Mouse (Mus musculus) liver, embryonic 16.5 days (tissue): Measurements from ENCODE around the gene BC004004. TPM values are rescaled to one million over a fixed set of nuclear protein-coding genes. Genes with fewer than 3 reads are reported as not detected.
A peak's percentile ranks its signal among the peaks of the same experiment; 100 is the strongest.
"Not testable (repeated sequence)": the region's sequence is repeated elsewhere in the genome, so short reads cannot be mapped to it uniquely, and the experiment has no call there.

Source experiments
- ATAC-seq: fragments of 200-750 bp; cut with Nextera tagmentation; 2 replicates; pipeline ENCODE4 v1.8.0; 2017; ENCODE audit warnings: low read depth, mild to moderate bottlenecking, moderate number of reproducible peaks, moderate library complexity
- H3K27ac ChIP-seq: fragments of 300-500 bp; sonication (generic); 2 replicates; pipeline ENCODE4 v1.5.1; 2014; ENCODE audit warnings: mild to moderate bottlenecking, low read length
- H3K27me3 ChIP-seq: fragments of 300-500 bp; sonication (generic); 2 replicates; pipeline ENCODE4 v1.6.1; 2014; ENCODE audit warnings: low read depth, low read length, mixed read lengths; ENCODE audit not compliant: control insufficient read depth, insufficient read depth
- H3K36me3 ChIP-seq: fragments of 300-500 bp; sonication (generic); 2 replicates; pipeline ENCODE4 v1.6.1; 2014; ENCODE audit warnings: mild to moderate bottlenecking; ENCODE audit not compliant: control insufficient read depth, insufficient read depth
- H3K4me1 ChIP-seq: fragments of 300-500 bp; sonication (generic); 2 replicates; pipeline ENCODE4 v1.6.1; 2014; ENCODE audit warnings: low read depth, low read length, mixed read lengths; ENCODE audit not compliant: control insufficient read depth
- H3K4me2 ChIP-seq: fragments of 300-500 bp; sonication (generic); 2 replicates; pipeline ENCODE4 v1.6.1; 2014; ENCODE audit warnings: low read depth, low read length, mixed read lengths
- H3K4me3 ChIP-seq: fragments of 300-500 bp; sonication (generic); 2 replicates; pipeline ENCODE4 v1.5.1; 2014; ENCODE audit warnings: low read depth, mild to moderate bottlenecking, low read length
- H3K9ac ChIP-seq: fragments of 300-500 bp; sonication (generic); 2 replicates; pipeline ENCODE4 v1.6.1; 2014; ENCODE audit warnings: low read depth, low read length
- H3K9me3 ChIP-seq: fragments of 300-500 bp; sonication (generic); replicated peaks from 2 replicates; pipeline ENCODE4 v1.6.1; 2016; ENCODE audit warnings: low read length; ENCODE audit not compliant: control insufficient read depth
- WGBS: fragments of 180-500 bp; shearing (Covaris S2); extraction: QIAGEN DNeasy Blood & Tissue Kit; methylation state at CpG from one replicate; pipeline ENCODE4 v1.1.7; 2014; ENCODE audit not compliant: insufficient replicate concordance; 5-methylcytosine and 5-hydroxymethylcytosine counted together
- polyA plus RNA-seq: library from polyadenylated mRNA; unstranded; fragments of >200 nt; fragmentation: Nextera tagmentation; extraction: Ambion mirVana; gene quantifications from 2 replicates; pipeline ENCODE4 v1.2.1, GENCODE M21; 2015

The BC004004 gene
- polyA plus RNA-seq, 1 experiment from 2014 or later: 90.5 TPM

DNA sequence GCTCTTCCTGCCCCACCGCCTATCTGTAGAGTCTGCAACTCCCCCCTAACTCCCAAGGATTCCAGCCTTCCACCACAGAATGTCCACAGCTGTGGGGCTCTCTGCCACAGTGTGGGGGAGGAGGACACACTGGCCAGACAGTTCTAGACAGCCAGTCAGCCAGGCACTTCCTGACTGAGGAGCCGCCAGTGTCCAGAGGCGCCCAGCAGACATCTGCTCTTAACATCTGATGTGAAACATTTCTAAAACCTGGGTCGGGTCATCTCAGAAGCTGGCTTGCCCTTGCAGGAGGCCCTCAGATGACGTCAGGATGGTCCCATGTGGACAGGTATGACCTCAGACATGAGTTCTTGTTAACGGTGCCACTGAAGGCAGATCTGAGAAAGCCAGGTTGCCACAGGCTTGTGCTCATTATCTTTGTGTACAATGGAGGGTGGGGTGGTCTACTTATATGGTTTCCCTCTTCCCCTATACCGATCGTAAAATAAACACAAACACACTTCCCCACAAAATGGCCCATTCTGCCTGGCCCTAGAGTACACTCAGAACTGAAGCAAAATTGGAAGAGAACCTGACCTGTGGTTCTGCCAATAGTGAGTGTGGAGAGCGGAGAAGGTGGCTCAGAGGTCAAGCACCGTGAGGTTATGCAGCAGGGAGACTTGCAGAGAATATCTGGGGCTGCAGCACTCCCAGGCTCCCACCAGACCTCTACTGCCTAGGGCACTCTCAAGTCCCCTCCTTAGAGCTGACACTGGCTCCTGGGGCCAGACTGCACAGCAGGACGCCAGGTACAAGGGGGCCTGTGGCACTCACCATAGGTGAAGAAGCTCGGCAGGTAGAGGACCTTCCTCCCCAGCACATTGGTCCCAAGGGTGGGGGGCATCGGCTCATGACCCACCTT is 73.7 kb downstream of the BC004004 start:
- Histone ChIP-seq H3K4me1 (peaks cover 31% of the 10 kb centered on the region), H3K9ac (no peak overlapping the region), H3K4me2 (no peak overlapping the region), H3K9me3 (no peaks in the 10 kb centered on the region), H3K36me3 (peaks cover 6% of the 10 kb centered on the region; the same call in 1 of the 2 replicates), H3K27ac (peak overlapping the region; percentile 55; the same call in 1 of the 2 replicates), H3K27me3 (no peaks in the 10 kb centered on the region), H3K4me3 (no peak overlapping the region)
- WGBS: 46% methylated on average over 13 of the region's 13 CpGs
- ATAC-seq: no peak

DNA sequence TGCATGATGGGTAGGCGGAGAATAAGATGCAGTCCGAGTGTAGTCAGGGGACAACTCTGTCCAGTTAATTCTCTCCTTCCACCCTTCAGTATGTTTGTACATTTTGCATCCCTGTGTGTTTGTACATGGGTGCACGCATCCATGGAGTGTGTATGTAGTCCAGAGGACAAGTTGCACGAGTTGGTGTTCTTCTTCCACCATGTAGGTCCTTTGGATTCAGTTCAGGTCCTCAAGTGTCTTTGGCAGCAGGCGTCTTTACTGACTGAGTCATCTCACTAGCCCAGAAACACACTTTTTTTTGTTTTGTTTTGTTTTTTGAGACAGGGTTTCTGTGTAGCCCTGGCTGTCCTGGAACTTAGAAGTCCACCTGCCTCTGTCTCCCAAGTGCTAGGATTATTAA is 74.7 kb downstream of the BC004004 start:
- H3K9ac ChIP-seq: no peak overlapping the region
- WGBS: 74% methylated on average over 5 of the region's 5 CpGs
- no peaks in the 10 kb centered on the region for H3K9me3 ChIP-seq
- no peak overlapping the region for H3K4me2 ChIP-seq
- H3K4me1 ChIP-seq: peaks cover 35% of the 10 kb centered on the region
- H3K36me3 ChIP-seq: peaks cover 3% of the 10 kb centered on the region; the same call in 1 of the 2 replicates
- H3K4me3 ChIP-seq: no peak overlapping the region
- no peak overlapping the region for H3K27ac ChIP-seq
- no peaks in the 10 kb centered on the region for H3K27me3 ChIP-seq
- no peak for ATAC-seq

DNA sequence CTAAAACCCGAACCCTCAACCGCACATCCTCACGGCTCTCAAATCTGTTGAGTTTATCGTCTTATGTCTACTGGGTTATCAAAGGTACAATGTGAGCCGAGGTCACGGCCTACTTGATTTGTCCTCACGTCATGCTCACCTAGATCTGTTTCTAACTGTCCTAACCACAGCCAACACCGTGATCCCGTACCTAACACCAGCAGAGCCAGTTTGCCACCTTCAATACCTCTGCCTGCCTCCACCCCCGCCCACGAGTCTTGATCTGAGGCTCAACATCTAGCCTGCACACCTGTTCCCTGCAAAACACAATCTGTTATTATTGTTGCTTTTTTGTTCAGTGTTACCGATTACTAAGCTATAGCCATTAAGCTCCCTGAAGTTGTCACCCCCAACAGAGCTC is 76.7 kb downstream of the BC004004 start:
- WGBS: 81% methylated on average over 12 of the region's 12 CpGs

DNA sequence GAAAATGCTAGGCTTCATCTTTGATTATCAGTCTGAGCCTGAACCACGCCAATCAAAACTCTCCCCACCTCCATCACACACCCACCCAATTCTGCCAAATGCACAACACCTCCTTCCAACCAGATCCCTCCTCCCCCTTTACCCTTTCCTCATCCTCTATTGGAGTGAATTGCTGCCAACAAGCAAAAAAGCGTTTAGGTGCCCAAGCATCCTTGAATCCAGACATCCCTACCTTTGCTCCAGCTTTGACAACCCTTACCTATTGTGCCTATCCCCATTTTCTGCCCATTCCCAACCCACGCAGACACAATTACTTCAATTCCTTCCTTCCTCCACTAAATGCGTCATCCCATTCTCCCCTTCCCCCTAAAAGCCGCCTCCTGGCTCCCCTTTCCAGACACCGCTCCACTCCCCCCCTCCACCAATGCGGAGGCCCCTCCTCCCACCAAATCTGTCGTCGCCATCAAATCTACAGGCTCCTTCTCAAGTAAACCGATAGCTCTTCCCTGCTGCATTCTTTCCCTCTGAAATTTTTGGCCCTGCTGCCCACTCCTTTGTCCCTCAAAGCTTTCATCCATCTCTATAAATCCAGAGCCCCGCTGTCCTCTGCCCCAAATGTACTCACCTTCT is 78.0 kb downstream of the BC004004 start:
- Histone ChIP-seq H3K27me3 (no peaks in the 10 kb centered on the region), H3K9me3 (no peaks in the 10 kb centered on the region), H3K9ac (peak overlapping the region; percentile 84), H3K4me1 (peaks cover 33% of the 10 kb centered on the region), H3K4me2 (peak overlapping the region; percentile 84), H3K4me3 (peak overlapping the region; percentile 92), H3K36me3 (no peaks in the 10 kb centered on the region), H3K27ac (peak overlapping the region; percentile 80; the same call in 1 of the 2 replicates)
- WGBS: 9% methylated on average over 11 of the region's 11 CpGs
- no peak for ATAC-seq

More for the DNA sequence above, 76.7 kb downstream of the BC004004 start:
- no peaks in the 10 kb centered on the region for H3K9me3 ChIP-seq
- H3K9ac ChIP-seq: no peak overlapping the region
- no peak for ATAC-seq
- no peak overlapping the region for H3K4me3 ChIP-seq
- no peaks in the 10 kb centered on the region for H3K36me3 ChIP-seq
- no peaks in the 10 kb centered on the region for H3K27me3 ChIP-seq
- no peak overlapping the region for H3K27ac ChIP-seq
- H3K4me2 ChIP-seq: no peak overlapping the region
- peaks cover 35% of the 10 kb centered on the region for H3K4me1 ChIP-seq

DNA sequence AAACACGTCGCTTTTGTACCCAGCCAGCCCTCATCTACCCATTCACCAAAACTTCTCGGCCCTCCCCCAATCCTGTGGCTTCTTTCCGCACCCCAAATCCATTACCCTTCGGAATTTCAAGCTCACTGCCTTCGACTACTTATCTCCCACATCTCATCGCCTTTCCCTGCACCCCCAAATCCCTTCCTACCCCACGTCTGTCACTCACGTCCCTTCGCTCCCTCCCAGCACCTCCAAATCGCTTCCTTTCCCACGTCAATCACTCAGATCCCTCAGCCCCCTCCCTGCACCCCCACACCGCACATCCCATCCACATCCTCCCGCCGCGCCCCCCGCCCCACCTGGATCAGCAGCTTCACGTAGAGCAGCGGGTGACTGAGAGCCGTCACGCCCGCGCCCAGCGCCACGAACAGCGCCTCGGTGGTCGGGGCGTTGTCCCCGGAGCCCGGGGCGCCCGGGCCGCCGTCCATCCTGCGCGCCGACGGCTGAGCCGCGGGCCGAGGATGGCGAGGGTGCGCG is 78.6 kb downstream of the BC004004 start:
- Histone ChIP-seq H3K4me2 (peak overlapping the region; percentile 84), H3K36me3 (no peaks in the 10 kb centered on the region), H3K27me3 (no peaks in the 10 kb centered on the region), H3K9ac (peak overlapping the region; percentile 84), H3K4me1 (peaks cover 27% of the 10 kb centered on the region), H3K9me3 (no peaks in the 10 kb centered on the region), H3K4me3 (peak overlapping the region; percentile 92), H3K27ac (peak overlapping the region; percentile 80)
- no peak for ATAC-seq
- WGBS: under 1% methylated on average over 45 of the region's 45 CpGs

- peak; percentile 97 for ATAC-seq
- peaks cover 22% of the 10 kb centered on the region for H3K4me1 ChIP-seq
- 1% methylated on average over 51 of the region's 53 CpGs for WGBS
- H3K4me3 ChIP-seq: peak within 1 kb of the TSS; percentile 92
- no peaks in the 10 kb centered on the region for H3K9me3 ChIP-seq
- H3K27ac ChIP-seq: peak within 1 kb of the TSS; percentile 86
- H3K36me3 ChIP-seq: no peaks in the 10 kb centered on the region
- H3K27me3 ChIP-seq: no peaks in the 10 kb centered on the region
- H3K4me2 ChIP-seq: peak within 1 kb of the TSS; percentile 84
- peak within 1 kb of the TSS; percentile 84 for H3K9ac ChIP-seq
These were observed 79.2 kb downstream of the BC004004 start, which contains the start of gene Mtch1 for GRCm38 (mm10) chr17:29347645-29348256. Mtch1 (minus strand) TSS chr17:29347934.

GRCm38 (mm10) chr17:29348996-29349395 is 80.4 kb downstream of the BC004004 start:
- no peak overlapping the region for H3K4me3 ChIP-seq
- H3K27me3 ChIP-seq: no peaks in the 10 kb centered on the region
- peaks cover 19% of the 10 kb centered on the region for H3K4me1 ChIP-seq
- no peak for ATAC-seq
- H3K9me3 ChIP-seq: no peaks in the 10 kb centered on the region
- no peaks in the 10 kb centered on the region for H3K36me3 ChIP-seq
- 62% methylated on average over 2 of the region's 2 CpGs for WGBS
- H3K27ac ChIP-seq: peak overlapping the region; percentile 86
- H3K9ac ChIP-seq: no peak overlapping the region
- no peak overlapping the region for H3K4me2 ChIP-seq

DNA sequence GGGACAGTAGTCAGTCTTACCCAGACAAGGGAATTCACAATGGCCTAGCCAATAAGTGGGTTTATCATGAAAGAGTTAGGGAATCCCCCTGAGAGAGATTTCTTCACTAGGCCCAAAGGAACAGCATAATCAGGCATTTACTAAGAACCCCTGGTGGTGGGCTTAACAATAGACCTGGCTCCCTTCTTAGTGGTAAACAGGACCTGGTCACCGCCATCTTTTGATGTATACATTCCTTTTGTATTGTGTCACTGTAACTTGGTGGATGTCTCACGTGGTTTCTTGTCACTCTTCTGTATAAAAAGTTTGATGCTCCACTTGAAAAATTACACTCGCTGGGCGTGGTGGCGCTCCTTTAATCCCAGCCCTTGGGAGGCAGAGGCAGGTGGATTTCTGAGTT is 82.5 kb downstream of the BC004004 start:
- ATAC-seq, H3K9ac ChIP-seq, H3K4me2 ChIP-seq, H3K27me3 ChIP-seq, H3K9me3 ChIP-seq, H3K27ac ChIP-seq, H3K36me3 ChIP-seq, H3K4me3 ChIP-seq: not testable (repeated sequence)
- 66% methylated on average over 5 of the region's 5 CpGs for WGBS
- H3K4me1 ChIP-seq: peaks cover 17% of the 10 kb centered on the region
